Mouse (Mus musculus) layer of hippocampus, adult 8-10 months (tissue): ENCODE data around the gene Pcgf1. TPM values are rescaled to one million over a fixed set of nuclear protein-coding genes. Genes with fewer than 3 reads are reported as not detected.

Experiments
- DNase-seq, 2 experiments: peaks; one replicate each; pipeline ENCODE4 v3.0.0; 2022; ENCODE audit warnings: low spot score in 2 of 2
- total RNA-seq, 4 experiments: library from RNA; stranded (reverse); gene quantifications; 2 replicates each; pipeline ENCODE4 v1.2.4; 2022

The Pcgf1 gene
- total RNA-seq, 4 experiments from 2014 or later, result 32.0 to 37.0 (median 34.0) TPM

DNA sequence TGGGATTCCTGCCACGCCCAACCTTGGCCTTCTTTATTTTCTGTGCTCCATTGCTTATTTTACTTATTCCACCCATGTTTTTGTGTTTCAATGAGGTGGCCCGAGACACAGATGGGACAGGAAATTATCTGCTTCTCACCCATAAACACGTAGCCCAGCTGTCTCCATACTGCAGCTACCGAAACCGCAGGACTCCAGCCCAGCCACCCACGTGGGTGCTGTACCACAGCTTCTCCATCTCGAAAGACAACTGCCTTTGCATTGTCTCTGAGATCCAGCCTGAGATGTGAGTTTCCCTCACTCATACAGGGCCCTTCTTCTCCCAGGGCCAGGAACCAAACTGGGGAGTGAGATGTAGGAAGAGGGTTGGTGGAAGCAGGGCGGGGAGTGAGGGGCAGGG is 11.7 kb upstream of the Pcgf1 start:
- DNase-seq, result no peak

DNA sequence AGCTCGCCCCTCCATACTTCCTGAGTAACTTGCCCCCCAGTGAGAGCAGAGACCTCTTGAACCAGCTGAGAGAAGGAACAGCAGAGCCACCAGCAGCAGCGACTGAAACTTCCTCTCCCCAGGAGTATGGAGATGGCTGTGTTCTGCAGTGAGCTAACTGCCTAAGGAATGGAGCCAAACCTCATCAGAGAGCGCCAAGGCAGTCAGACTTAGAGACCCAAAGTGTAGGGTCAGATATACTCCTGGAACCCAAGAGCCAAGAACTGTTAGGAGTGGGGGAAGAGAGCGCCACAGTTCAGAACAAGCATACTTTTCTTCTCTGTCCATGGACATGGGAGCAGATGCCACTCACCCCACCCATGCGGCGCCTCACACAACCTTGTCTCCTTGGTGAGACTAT is 11.2 kb upstream of the Pcgf1 start:
- no peak for DNase-seq

DNA sequence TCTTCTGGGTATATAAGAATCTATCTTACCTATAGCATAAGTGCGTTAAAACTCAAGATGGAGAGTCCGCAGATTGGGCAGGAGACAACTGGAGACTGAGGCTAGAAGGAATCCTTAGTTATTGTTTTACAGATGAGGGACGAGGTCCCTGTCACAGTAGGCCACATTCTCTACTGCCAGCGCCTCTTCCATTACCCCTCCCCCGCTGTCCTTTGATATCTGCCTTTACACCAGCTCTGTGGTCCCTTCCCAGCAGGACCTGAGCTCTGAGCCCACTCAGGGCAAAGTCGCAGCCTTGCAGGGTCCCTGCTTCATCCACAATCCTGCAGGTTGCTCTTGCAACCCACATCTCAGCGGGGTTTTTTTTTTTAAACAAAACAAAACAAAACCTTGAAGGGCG is 9.4 kb upstream of the Pcgf1 start:
- DNase-seq, result no peak

DNA sequence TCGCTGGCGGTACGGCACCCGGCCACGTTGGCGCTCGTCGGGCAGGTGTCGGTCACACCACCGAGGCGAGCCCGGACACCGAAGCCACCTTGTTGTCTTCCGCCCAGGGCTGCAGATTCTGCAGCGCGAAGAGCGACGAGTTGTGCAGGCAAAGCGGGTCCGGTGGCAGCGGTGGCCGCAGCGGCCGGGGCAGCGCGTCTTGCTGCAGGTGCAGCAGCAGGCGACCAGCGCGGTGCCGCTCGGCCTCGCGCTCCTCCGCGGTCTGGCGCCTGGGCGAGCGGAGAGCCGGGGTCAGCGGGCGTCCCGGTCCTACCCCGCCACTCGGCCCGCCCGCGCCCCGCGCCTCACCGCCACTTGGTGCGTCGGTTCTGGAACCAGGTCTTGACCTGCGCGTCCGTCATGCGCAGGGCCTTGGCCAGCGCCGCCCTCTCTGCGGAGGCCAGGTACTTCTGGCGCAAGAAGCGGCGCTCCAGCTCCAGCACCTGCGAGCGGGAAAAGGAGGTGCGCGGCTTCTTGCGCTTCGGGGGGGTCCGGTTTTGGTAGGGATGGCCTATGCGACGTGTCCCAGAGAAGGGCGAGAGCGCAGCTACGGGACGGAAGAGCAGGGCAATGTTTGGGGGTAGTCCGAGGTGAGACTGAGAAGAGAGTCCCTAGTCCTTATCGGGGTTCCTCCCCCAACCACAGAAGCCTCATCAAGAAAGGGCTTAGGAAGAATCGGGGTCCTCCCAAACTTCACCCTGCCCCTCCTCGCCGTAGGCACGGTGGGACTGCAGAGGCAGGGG is 8.8 kb upstream of the Pcgf1 start:
- DNase-seq, result no peak

DNA sequence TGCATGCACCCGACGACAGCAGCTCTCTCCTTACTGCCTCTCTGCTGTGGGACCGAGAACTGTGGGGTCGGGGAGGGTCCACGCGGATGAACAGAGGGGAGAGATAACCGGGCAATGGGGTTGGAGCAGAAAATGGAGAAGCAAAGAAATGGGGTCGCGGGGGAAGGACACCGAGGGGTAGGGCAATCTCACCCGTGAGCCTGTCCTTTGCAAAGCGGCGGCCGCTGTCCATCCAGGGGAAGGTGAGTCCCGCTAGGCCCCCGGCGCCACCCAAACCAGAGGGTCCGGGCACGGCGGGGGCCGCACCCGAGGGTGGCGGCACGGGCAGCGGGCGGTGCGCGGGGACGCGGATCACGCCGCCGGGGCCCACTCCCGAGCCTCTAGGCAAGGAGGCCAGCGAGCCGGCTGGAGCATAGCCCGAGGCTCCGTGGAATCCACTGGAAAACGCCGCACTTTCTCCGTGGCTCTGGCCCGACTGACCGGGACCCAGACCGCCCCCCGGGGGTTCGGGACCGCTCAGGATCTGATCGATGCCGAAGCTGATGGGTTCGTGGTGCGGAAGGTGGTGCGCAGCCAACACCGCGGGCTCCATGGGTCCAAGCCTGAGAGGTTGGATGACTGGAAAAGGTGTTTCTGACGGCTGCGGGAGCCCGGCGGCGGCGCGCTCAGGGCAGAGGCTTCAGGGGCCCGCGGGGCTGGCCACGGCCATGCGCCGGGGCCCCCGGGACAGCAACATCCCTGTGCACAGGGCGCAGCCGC is 8.0 kb upstream of the Pcgf1 start:
- no peak for DNase-seq

DNA sequence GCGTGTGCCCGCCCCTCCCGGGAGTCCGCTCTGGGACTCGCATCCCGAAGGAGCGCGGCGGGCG is 7.6 kb upstream of the Pcgf1 start, which contains the start of gene Tlx2:
Gene Tlx2 (minus strand): TSS at position 47 of the 64 bp plus-strand sequence.
- DNase-seq, result no peak

DNA sequence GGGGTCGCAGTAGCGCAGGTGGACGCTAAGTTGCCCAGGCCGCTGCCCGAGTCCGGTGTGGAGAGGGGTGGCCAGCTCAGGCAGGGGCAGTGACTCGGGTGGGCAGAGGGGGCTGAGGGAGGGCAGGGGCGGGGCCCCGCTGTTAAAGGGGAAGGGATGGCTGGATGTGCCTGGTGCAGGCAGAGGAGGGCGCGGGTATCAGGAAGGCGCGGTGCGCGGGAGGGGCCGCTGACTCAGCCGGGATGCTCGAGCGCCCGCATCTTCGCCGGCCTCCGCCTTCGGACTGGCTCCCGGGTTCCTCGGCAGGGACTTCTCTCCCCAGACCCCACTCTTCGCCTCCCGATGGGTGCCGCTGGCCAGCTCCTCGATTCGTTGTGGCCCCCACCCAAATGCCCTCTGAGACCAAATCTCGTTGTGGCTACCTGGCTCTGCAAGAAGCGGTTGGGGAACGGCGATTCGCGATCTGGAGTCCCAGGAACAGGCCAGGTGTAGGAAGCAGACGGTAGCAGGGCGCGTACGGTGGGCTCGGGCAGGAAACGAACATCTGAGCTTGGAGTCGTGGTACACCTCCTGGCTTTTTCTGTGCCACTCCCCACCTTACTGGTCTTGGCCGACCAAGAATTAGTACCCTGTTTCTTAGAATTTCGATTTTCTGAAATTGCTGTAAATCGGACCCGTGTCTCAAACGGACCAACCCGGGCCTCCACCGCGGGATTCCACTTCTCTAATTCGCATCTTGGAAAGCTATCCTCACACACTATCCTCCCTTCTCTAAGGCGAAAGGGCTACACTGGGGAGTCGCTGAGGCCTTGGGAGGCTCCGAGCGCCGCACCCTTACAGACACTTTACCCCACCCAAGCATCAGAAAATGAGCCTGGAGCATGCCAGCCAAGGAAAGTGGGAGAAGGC is 7.1 kb upstream of the Pcgf1 start:
- DNase-seq, result peak in 1 of 2 experiments; percentile 22

DNA sequence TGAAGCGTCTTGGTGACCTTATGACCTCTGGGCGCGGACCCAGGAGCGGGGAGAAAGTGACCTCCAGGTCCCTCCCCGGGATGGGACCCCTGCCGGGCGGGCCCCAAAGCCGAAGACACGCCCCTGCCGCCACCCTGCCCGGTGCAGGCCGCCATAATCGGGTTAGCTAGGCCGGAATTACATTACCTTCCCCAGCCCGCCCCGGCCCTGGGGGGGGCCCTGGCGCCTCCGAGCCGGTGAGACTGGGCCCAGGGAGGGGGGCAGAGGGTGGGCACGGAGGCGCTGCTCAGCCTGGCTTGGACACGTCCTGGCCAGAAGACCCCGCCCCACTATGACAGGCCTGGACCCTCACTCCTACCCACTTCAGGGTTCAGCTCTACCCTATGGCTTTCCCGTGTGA is 6.4 kb upstream of the Pcgf1 start:
- no peak for DNase-seq

DNA sequence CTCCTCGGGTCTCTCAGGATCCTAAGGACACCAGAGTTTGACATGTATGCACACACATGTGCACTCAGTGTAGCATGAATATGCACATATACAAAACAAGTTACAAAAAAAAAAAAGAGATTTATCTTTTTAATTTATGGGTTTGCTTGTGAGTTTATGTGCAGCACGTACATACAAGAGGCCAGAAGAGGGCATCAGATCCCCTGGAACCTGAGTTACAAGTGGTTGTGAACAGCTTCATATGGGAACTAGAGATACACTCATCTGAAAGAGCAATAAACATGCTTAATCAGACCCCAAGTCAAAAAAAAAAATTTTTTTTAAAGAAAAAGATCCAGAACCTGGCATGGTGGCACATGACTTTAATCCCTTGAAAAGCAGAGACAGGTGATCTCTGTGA is 2.7 kb upstream of the Pcgf1 start:
- DNase-seq, result no peak

DNA sequence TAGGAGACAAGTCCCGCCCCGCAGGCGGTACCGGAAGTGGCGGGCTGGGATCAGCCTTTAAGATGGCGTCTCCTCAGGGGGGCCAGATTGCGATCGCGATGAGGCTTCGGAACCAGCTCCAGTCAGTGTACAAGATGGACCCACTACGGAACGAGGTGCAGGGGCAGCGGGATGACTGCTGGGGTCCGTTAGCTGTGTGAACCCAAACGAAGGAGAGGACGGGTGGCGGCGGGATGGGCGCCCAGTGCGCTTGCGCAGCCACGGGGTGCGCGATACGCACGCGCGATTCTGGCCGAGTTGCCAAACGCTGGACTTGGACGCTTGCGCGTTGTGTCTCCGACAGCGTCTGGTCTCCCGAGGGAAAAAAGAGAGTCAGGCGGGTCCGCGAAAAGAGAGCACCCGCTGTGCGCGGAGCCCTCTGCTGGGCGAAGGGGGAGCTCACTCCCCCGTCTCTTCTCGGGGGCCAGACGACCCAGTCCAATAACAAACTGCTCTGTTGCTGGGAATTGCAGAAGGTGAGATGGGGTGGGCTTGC is 722 bp downstream of the Pcgf1 start:
- DNase-seq, result peak; percentile 97 to 100

DNA sequence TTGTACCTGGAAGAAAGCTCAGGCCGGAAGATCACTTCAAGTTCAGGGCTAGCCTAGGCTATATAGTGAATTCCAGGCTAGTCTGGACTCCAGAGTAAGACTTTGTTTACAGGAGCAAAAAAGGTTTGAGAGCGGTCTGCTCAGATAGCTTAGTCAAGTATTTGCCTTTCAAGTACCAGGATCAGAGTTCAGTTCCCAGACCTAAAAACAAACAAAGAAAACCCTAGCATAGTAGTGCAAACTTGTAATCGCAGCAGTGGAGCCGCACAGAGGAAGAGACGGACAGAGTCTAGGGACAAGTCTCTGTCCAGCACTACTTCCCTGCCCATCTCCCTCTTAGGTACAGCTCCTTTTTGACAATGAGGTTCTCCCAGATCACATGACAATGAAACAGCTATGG is 2.5 kb downstream of the Pcgf1 start:
- DNase-seq, result no peak

DNA sequence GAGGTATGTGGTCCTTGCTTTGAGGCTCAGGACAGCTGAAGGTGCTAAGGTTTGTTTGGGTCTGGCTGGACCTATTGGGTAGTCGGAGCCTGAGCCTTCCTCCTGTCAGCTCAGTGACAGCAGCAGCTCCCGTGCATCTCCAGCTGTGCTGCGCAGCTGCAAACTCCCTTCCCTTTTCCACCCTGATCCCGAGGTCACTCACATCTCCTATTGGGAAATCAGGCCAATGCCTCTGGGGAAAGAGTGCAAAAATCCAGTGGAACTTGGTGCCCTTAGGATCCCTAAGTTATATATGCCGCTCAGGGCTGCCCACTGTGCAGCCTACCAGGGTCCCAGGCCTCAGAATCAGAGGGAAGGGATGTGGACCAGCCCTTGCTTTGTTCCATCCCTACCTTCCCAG is 5.8 kb downstream of the Pcgf1 start:
- no peak for DNase-seq

DNA sequence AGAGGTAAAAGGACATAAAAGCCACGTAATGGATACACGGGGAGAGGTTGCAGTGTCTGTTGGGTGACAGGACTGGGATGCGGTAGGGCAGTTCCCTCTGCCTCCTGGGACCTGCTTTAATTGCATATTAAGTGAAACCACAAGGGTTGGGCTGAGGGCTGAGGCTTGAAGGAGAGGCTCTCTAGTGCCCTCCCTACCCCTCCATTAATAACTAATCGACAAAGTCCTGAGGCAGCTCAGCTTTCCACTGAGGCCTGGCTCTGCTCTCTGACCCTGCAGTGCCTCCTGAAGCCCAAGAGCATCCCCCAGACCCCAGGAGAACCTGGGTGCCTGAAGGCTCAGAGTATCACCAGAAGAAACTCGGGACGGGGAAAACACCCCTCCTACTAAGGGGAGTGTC is 6.8 kb downstream of the Pcgf1 start:
- no peak for DNase-seq

DNA sequence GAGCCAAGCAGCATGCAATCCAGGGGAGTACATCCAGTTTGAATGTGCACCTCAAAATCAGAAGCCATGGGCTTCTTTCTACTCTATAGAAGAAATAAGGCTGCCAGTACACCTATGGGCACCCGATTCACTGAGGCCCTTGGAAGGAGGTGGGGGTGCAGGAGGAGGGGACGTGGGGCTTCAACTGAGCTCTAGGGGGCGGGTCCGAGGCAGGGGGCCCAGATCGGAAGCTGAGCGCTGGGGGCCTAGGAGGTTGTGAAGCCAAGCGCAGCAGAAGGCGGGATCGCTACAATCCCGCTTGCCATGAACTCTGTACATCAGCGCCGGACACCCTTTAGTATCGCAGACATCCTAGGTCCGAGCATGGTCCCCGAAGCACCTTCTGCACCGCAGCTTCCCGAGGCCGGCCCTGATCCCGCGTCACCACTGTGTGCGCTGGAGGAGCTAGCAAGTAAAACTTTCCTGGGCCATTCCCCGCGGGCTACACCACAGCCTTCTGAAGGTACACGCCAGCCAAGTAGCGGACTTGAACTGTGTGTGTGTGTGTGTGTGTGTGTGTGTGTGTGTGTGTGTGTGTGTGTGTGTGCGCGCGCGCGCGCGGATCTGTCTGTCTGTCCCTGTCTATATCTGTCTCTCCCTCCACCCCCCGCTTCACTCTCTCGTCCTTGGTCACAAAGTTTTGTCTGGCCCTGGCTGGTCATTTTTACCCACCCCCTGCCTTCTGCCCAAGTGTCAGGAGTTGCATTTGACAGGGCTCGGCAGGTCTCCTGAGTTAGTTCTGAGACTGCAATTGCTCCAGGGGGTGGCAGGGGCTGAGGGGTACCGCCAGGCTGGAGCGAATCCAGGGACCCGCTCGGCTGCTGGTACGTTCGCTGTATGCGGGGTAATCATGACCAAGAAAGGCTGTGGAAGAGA is 8.7 kb downstream of the Pcgf1 start, which contains the start of gene Lbx2:
Gene Lbx2 (plus strand): TSS at position 247 of the 915 bp plus-strand sequence.
- DNase-seq, result no peak

DNA sequence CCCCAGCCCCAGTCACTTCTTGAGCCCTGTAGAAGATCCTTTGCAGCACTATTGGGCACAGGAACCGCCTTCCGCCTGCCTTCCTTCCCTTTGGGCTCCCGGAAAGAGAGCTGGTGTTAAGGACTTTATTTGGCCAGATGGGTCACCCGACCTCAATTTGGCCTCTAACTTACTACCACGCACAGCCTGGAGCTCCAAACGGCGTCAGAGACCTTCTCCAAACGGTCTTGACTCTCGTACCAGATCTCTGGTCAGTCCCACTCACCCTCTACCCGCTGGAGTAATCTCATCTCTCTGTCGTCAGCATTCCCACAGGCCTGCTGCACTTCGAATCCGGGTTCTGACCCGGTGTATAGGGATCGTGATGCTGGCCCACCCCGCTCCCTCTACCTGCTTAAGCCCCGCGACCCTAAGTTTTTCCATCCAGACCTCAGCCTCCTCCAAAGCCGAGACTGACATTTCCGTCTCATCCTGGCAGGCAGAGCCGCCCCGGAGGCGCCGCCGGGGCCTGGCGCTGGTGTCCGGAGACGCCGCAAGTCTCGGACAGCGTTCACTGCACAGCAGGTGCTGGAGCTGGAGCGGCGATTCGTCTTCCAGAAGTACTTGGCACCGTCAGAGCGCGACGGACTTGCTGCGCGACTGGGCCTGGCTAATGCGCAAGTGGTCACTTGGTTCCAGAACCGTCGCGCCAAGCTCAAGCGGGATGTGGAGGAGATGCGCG is 9.7 kb downstream of the Pcgf1 start:
- no peak for DNase-seq

DNA sequence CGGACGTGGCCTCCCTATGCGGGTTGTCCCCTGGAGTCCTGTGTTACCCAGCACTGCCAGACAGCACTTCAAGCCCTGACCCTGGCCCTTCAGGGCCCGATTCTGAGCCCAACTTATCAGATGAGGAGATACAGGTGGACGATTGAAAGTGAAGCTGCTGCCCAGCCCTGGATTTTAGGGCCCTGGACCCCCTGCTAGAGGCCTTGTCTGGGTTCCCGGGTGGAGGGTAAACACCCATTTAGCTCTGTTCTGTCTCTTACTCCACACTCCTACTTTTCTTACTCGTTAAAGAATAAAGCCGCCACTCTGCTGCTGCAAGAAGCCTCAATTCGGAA is 10.2 kb downstream of the Pcgf1 start:
- DNase-seq, result no peak

DNA sequence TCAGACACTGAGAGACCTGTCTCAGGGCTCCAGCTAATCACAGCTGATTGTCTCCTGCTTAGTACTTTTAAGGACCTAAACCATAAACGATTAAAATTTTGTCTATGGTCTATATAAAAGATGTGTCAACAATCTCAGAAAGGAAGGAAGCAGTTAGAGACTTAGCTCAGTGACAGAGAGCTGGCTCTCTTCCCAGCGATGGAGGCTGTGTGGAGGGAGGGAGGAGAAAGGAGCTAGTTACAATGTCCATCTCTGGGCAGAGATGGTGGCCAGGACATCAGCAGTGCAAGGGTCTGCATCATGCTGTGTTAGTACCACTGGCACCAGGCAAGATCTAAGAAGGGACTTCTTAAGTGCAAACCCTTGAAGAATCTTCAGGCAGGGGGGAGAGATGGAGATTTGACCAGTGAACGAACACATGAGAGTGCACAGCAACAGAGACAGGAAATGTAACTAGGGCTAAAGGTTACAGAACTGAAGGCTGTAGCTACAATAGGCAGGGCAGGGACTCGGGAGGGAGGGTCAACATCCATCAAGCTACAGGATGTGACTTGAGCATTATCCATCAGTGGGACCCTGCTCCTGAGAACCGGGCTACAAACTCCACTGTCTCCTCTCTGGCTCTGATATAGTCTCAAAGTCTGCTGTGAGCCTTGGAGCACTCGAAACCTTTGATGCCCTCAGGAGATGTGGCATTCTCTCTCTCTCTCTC is 14.9 kb downstream of the Pcgf1 start:
- no peak for DNase-seq

DNA sequence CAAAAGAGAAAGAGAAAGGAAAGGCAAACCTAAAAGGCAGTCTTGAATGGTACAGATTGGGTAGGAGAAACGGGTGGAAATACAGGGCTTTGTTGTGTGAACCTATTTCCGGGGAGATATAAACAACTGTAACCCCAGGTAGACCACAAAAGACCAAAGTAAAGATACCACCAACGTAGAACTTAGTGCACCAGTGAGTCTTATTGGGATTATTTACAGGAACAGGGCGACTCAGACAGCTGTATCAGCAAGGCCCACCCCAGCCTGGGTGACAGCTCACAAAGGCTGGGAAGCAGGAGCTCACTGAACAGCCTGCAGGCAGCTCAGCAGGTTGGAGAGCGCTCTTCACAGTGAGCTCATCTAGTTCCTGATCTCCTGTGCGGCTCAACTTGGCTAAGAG is 18.3 kb downstream of the Pcgf1 start:
- DNase-seq, result no peak

DNA sequence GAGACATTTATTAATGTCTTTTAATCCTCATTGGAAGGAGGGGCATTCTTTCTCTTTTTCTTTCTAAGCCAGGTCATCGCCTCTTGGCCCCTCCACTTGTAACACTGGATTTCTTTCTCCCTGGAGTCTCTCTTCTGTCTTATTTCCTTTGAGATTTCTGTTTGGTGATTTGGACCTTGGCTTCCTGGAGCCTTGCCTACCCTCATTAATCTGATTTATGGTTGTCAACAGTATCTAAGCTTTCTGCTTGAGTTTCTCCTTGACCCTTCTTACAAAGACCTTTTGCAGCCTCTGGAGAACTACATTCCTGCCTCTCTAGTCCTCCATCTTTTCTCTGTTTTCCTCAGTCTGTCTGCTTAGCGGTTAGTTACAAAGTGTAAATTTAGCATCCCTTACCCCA is 20.7 kb downstream of the Pcgf1 start:
- DNase-seq, result no peak

DNA sequence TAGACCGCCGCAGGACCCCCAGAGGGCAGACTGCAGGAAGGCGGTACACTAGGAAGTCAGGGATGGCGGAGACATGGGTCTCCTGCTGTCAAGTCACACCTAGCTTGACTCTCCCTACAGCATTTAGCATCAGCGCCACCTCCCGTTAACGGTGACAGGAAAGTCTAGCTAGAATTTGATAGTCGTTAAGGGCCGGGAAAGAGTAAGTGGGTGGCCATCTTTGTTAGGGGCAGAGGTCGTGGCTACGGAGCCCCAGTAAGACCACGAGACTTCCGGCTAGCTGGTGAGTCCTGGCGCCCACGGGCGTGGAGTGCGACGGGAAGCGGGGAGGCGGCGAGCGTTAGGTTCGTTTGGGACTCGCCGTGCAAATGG is 23.6 kb downstream of the Pcgf1 start, which contains the start of the genes Ccdc142 and Gm42688:
Gene Ccdc142 (plus strand): TSS at position 286 of the 372 bp plus-strand sequence.
Gene Gm42688 (plus strand): TSS at position 302 of the 372 bp plus-strand sequence.
- DNase-seq, result peak; percentile 92
